Mouse (Mus musculus) megakaryocyte-erythroid progenitor cell, adult 5-6 weeks (primary cell): ENCODE measurements around the gene Aspscr1. TPM values are rescaled to one million over a fixed set of nuclear protein-coding genes. Genes with fewer than 3 reads are reported as not detected.
"Not testable (repeated sequence)": the region's sequence is repeated elsewhere in the genome, so short reads cannot be mapped to it uniquely, and the experiment has no call there.

Experiments used
- ATAC-seq: replicated peaks from 2 replicates; pipeline ENCODE4 v1.8.0; 2016; ENCODE audit warnings: mild to moderate bottlenecking, inconsistent platforms; ENCODE audit not compliant: severe bottlenecking, poor library complexity, low FRiP score, low TSS enrichment
- total RNA-seq, 2 experiments: library from RNA; stranded (forward) in 1 of 2; stranded (reverse) in 1 of 2; fragments of 200-1000, 215-1000 nt in 1 of 2; fragments of >200 nt in 1 of 2; fragmentation: Nextera tagmentation in 1 of 2; gene quantifications; 2 replicates each; pipeline ENCODE4 v1.2.3; 2014 to 2017

The Aspscr1 gene
- total RNA-seq, 2 experiments from 2014 or later: 52.7 to 108 TPM

- not testable (repeated sequence) for ATAC-seq
Observed at GRCm38 (mm10) chr11:120675875-120676274, 3.1 kb downstream of the Aspscr1 start.

GRCm38 (mm10) chr11:120676951-120677350, 4.2 kb downstream of the Aspscr1 start:
- ATAC-seq: no peak

DNA sequence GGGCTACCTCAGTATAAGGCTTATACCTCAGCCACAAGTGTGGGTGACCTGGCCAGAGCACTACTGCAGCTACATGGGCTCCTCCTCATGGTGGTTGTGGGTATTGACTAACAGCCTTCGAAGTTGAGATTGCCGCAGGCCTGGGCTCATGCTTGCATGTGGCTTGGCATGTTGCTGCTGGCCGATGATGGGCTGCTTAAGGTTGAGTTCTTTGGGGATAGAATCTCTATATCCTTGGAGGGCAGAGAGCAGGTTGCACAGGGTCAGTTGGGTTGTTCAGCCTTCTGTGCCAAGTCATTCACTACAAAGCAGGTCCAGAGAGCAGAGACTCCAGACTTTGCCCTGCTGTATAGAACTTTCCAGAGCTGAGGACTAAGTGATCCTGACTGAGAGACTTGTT, 7.1 kb downstream of the Aspscr1 start:
- ATAC-seq: peak; percentile 80

- ATAC-seq: no peak
Observed at GRCm38 (mm10) chr11:120682683-120683082, 9.9 kb downstream of the Aspscr1 start.

DNA sequence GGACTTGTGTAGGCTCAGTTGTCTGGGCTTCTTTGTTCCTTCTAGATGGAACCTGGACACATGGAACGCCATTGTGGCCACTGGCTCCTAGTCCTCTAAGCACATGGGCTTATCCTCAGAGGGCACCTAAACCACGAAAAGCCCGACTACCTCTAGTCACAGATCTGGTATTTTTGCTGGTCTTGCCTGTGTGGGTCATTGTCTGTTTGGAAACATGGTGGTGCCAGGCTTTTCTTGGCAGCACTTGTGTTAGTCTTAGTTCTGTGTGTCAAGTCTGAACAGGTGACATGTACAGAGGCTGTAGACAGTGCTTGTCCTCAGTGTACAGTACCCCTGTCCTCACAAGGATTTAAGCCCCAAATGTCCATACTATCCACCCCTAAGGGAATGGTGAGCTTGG, 10.8 kb downstream of the Aspscr1 start:
- ATAC-seq: no peak

DNA sequence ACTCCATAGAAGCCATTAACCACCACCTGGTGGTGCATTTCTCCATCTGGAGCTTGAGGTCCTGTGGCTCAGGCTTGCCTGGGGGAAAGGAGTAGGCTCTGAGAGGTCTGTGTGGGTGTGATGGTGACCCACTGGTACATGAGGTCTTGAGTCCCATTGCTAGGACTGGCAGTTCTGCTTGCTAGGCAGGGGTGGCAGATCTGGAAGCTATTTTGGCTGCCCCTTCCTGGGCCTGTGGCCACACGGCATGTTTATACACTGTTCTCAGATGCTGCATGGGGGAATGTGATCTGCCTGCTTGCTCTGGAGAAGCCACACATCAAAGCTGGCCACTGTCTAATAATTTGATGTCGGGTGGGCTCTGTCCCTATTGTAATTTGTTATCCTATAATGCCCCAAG, 11.3 kb downstream of the Aspscr1 start:
- no peak for ATAC-seq

DNA sequence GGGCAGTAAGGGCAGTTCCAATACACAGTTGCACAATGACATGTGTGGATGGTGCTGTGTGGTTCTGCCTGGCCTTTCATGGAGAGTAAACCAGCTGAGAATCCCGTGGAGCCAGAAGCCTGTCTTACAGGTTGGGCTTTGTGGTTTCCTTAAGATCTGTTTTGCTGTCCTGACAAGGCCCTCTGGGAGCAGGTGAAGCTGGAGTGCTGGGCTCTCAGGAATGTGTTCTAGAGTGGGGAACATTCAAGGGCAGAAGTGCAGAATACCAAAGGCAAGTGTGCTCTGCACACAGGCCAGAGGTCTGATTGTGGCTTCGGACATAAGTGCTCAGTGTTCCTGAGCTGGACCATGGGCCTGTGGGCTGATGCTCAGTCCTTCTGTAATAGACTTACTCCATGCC, 11.9 kb downstream of the Aspscr1 start:
- no peak for ATAC-seq

DNA sequence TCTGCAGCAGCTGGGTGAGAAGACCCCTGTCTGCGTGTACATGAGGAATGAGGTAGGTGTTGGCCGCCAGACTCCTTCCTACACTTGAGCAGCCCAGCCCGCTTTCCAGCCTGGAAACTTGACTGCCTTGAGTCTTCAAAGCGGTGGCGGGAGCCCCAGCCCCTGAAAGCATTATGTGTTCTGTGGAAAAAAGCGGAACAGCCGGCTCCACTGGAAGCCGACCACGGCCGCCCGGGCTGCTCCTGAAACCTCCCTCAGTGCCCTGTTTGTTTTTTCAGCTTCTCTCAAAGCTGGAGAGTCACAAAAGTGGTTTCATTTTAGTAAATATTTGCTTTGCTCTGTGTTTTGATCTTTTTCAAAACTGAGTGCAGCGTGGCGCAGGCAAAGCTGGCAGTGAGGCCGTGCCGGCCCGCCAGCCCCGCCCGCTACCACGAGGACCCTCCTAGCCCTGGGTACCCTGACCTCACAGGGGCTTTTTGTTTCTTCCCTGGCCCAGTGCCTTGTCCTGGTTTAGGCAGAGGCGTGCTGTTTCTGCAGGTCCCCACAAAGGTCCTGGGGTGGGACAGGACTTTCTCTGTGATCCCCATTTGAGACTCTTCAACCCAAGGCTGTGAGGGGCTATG, 14.0 kb downstream of the Aspscr1 start:
- no peak for ATAC-seq

GRCm38 (mm10) chr11:120689365-120689764, 16.6 kb downstream of the Aspscr1 start:
- no peak for ATAC-seq

- no peak for ATAC-seq
Observed at GRCm38 (mm10) chr11:120692471-120693011, 19.8 kb downstream of the Aspscr1 start.

DNA sequence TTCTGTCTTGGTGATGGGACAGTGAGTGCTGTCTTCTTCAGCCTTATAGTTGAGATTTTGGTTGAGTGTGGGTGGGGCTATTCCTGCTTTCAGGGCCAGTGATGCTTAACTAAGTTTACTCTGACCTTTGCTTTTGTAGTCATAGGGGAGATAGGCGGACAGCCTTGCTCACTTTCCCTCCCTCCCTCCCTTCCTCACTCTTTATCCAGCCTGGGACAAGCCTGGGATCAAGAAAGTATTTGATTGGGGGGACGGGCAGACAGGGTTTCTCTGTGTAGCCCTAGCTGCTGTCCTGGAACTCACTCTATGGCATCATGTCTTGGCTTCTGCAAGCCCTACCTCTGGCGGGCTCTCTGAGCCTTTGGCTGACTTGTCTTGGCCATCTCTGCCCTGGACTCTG, 20.7 kb downstream of the Aspscr1 start:
- ATAC-seq: no peak

DNA sequence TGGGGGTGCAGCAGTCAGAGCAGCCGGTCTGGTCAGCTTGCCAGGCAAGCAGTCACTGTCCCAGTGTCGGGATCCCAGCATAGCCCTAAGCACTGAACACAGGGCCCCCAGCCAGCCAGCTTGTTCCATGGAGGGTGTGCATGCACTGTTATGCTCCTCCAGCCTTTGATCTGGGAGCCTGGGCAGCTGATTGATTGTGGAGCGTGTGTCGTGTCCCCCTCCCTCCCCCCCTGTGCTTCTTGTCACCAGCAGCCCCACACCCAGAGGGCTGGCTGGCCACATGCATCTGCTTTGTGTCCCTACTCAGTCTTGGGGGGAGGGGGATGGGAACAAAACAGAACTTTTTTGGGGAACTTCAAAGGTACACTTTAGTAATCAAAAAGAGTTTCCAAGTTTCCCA, 22.4 kb downstream of the Aspscr1 start:
- ATAC-seq: no peak

DNA sequence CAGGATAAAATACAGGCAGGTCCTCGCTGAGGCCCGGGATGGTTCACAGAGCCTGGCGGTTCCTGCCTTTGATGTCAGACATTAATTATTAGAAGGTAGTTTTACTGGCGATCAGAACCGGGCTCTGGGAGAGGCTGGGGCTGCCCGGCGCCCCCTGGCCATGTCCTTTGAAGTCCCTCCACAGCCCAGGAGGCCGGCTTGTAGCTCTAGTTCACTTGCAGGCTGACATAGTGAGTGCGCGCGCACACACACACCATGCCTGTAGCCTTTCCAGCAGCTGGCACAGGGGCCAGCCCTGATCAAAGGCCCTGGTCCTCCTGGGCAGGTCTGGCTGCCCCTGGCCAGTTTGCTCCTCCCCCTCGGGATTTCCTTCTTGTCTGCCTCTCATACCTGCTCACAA, 22.9 kb downstream of the Aspscr1 start:
- no peak for ATAC-seq

GRCm38 (mm10) chr11:120696568-120696967, 23.8 kb downstream of the Aspscr1 start:
- no peak for ATAC-seq

- no peak for ATAC-seq
Observed at GRCm38 (mm10) chr11:120697741-120698140, 25.0 kb downstream of the Aspscr1 start.

DNA sequence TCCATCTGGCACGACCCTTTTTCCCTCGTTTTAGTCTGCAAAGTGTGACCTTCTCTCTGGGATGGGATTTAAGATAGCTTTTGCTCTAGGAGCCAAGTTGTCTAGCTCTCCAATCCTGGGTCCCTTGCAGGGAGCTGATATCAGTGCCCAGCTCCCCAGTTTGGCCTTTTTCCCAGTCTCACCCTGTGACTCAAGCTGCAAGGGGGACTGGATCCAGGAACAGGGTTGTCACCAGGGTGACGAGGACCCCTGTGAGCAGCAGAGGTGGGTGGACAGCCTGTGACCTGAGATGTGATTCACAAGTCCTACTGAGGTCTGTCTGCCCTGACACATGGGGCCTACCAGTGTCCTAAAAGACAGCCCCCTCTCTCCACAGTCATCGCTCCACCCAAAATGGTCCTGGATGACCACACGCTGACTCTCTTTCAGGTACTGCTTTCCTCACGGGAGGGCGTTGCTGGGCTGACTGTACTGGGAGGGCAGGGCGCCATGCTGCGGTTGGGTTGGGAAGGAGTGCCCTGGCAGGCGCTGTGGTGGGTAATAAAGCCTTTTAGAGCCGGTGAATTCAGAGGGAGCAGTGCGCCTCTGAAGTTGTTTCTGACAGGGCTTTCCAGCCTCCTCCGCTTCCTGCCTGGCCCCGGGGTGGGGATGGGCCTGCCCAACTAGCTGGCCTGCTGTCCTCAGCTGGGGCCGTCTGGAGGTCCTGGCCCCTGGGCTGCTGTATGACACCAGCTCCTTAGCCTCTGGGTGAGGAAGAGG, 31.1 kb downstream of the Aspscr1 start:
- no peak for ATAC-seq

DNA sequence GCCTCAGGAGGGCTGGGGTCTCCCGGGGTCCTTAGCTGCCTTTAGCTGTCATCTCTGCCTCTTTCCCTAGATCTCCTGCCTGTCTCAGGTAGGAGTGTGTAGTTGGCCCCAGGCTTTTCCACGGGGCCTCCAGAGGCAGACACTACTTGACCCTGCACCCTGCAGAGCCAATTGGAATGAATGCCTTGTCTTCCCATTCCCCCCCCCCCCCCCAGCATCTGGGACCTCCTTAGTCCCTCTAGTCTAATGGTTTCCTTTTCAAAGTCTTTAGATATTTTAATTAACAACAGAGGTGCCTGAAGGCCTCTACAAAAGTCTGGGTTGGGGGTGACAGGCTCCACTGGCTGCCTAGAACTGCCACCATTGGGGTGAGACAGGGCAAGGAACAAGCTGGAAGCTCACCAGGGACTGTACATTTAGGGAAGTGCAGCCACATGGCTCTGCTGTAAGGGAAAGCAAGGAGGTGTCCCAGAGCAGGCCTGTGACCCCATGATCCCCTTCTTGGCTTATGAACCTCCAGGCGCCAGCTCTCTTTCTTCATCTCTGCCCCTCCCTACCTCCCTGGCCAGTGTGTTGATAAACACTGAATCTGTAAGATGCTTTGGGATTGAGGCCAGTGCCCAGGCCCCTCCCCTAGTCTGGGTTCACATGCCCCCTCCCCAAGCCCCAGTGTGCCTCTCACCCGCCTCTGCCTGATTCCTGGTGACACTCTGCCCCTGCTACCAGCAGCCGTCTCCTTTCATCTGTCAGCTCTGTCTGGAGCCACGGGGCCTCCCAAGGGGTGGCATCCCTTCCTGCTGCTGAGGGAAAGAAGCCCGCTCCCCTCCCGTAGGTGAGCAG, 31.9 kb downstream of the Aspscr1 start:
- no peak for ATAC-seq

DNA sequence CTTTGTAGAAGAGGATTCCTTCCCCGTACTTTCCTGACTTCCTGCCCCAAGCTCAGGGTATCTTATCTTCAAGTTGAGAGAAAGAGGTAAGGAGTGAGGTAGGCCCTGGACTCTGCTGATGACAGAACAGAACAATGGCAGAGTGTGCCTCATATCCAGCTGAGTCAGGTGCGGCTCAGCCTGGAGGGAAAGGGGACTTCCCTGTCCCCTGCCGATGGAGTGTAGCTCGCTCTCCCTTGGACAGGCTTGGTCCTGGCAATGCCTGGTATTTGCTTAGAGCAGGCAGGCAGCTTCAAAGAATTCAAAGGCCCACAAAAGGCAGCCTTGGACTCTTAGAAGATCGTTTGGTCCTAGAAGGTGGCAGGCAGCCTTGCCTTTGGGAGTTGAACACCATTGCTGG, 33.3 kb downstream of the Aspscr1 start:
- ATAC-seq: no peak

DNA sequence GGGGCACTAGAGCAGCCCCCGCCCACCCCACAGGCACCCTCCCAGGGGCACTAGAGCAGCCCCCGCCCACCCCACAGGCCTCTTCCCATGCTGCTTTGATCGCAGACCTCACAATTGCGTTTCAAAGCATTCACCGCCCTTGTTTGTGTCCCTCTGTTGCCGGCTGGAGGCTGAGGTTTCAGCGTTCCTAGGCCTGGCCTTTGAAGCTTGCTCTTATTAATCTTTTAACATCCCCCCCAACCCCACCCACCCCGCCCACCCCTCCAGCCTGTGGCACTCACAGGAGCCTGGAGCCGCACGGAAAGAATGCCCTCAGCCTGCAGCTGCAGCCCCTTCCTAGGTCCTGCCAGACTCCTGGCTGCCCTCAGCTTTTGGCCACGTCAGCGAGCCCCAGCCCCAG, 34.5 kb downstream of the Aspscr1 start:
- ATAC-seq: no peak

- ATAC-seq: no peak
Observed at GRCm38 (mm10) chr11:120707969-120708368, 35.2 kb downstream of the Aspscr1 start.
